Mouse (Mus musculus): ENCODE results near the gene Prm1. TPM values are rescaled to one million over a fixed set of nuclear protein-coding genes. Genes with fewer than 3 reads are reported as not detected.
"Not testable (repeated sequence)": the region's sequence is repeated elsewhere in the genome, so short reads cannot be mapped to it uniquely, and the experiment has no call there.

Prm1 gene
- not detected in 2 replicates for polyA plus RNA-seq (2015; fragmentation: Nextera tagmentation; extraction: Ambion mirVana)

GRCm38 (mm10) chr16:10805789-10806527 is at the start of gene Prm1:
Gene Prm1 (minus strand): TSS chr16:10805839.
- WGBS (ENCODE audit: insufficient replicate concordance) = 51% methylated on average over 10 of the region's 10 CpGs
- no peak for ATAC-seq (ENCODE audit: low read depth)
- no peaks in the 10 kb centered on the region for H3K27me3 ChIP-seq (ENCODE audit: control insufficient read depth, insufficient read depth, low read depth, low read length)

DNA sequence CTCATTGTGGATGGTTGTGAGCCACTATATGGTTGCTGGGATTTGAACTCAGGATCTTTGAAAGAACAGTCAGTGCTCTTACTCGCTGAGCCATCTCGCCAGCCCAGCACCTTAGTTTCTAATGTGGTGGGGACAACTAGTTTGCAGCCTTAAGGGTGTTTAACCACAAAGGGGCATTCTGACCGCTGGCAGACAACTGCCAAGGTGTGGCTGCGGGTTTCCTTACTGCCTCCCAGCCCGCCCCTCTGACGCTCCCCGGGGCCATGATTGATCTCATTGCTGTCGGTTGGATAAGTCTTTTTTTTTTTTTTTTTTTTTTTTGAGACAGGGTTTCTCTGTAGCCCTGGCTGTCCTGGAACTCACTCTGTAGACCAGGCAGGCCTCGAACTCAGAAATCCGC is 46.6 kb upstream of the Prm1 start:
- not testable (repeated sequence) for H3K36me3 ChIP-seq (ENCODE audit: control insufficient read depth, insufficient read depth); H3K9ac ChIP-seq (ENCODE audit: low read depth, low read length); ATAC-seq (ENCODE audit: low read depth); H3K4me2 ChIP-seq (ENCODE audit: low read depth, low read length); H3K4me3 ChIP-seq (ENCODE audit: low read depth, low read length); H3K27ac ChIP-seq (ENCODE audit: low read length); H3K4me1 ChIP-seq (ENCODE audit: control insufficient read depth, low read depth, low read length); H3K27me3 ChIP-seq (ENCODE audit: control insufficient read depth, insufficient read depth, low read depth, low read length); H3K9me3 ChIP-seq (replicated peaks; ENCODE audit: control insufficient read depth, low read length)
- 69% methylated on average over 10 of the region's 10 CpGs for WGBS (ENCODE audit: insufficient replicate concordance)

More at GRCm38 (mm10) chr16:10805789-10806527, at the start of gene Prm1:
- H3K27ac ChIP-seq (ENCODE audit: low read length) = no peak within 1 kb of the TSS
- H3K9me3 ChIP-seq (replicated peaks; ENCODE audit: control insufficient read depth, low read length) = no peaks in the 10 kb centered on the region
- H3K36me3 ChIP-seq (ENCODE audit: control insufficient read depth, insufficient read depth) = no peaks in the 10 kb centered on the region
- H3K9ac ChIP-seq (ENCODE audit: low read depth, low read length) = no peak within 1 kb of the TSS
- no peaks in the 10 kb centered on the region for H3K4me1 ChIP-seq (ENCODE audit: control insufficient read depth, low read depth, low read length)
- H3K4me2 ChIP-seq (ENCODE audit: low read depth, low read length) = no peak within 1 kb of the TSS
- no peak within 1 kb of the TSS for H3K4me3 ChIP-seq (ENCODE audit: low read depth, low read length)

- H3K27me3 ChIP-seq (ENCODE audit: control insufficient read depth, insufficient read depth, low read depth, low read length) = no peaks in the 10 kb centered on the region
- H3K4me2 ChIP-seq (ENCODE audit: low read depth, low read length) = no peak overlapping the region
- H3K4me3 ChIP-seq (ENCODE audit: low read depth, low read length) = no peak overlapping the region
- no peak overlapping the region for H3K27ac ChIP-seq (ENCODE audit: low read length)
- WGBS (ENCODE audit: insufficient replicate concordance) = 58% methylated on average over 4 of the region's 4 CpGs
- no peaks in the 10 kb centered on the region for H3K9me3 ChIP-seq (replicated peaks; ENCODE audit: control insufficient read depth, low read length)
- no peak overlapping the region for H3K9ac ChIP-seq (ENCODE audit: low read depth, low read length)
- ATAC-seq (ENCODE audit: low read depth) = no peak
- no peaks in the 10 kb centered on the region for H3K36me3 ChIP-seq (ENCODE audit: control insufficient read depth, insufficient read depth)
- H3K4me1 ChIP-seq (ENCODE audit: control insufficient read depth, low read depth, low read length) = no peaks in the 10 kb centered on the region
Measured at GRCm38 (mm10) chr16:10850905-10851304, 45.3 kb upstream of the Prm1 start.

DNA sequence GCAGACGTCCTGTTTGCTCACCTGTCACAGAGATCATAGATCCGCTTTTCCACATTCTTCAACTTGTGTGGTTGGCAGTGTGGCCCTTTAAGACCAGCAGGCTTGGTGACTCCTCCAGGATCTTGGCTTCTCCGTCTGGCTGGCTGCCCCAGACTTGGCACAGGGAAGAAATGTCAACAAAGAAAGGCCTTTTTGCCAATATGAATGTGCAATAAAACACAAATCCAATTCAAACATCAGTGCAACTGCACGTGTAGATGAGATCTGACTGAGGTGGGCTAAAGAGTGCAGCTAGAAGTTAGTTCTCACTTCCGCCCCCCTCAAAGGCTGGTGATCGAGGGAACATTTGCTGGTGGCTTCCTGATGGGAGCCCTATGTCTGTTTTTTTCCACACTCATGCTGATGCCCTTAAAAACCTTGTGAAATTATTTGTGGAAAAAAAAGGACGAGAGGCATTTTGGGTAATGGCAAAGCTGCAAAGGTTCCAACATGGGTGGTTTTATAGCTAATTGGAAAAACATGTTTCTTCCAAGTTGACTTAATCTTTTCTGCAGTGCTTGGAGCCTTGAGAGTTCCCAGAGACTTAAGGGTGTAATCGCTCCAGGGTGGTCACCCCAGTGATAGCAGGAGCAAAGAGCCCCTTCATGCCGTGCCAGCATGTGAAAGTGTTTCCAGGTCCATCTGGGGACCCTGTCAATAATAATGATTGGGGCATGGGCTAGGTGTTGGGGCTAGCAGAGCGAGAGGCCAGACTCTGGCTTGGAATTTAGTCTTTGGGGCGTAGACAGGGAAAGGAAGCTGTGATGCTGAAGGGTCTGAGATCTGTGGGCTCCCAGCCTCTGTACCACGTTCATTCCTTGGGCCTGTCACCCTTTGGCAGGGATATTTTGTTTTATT is 44.6 kb upstream of the Prm1 start:
- Histone ChIP-seq H3K36me3 (ENCODE audit: control insufficient read depth, insufficient read depth) (no peaks in the 10 kb centered on the region), H3K27me3 (ENCODE audit: control insufficient read depth, insufficient read depth, low read depth, low read length) (no peaks in the 10 kb centered on the region), H3K4me2 (ENCODE audit: low read depth, low read length) (no peak overlapping the region), H3K27ac (ENCODE audit: low read length) (no peak overlapping the region), H3K4me3 (ENCODE audit: low read depth, low read length) (no peak overlapping the region), H3K4me1 (ENCODE audit: control insufficient read depth, low read depth, low read length) (no peaks in the 10 kb centered on the region), H3K9ac (ENCODE audit: low read depth, low read length) (no peak overlapping the region), H3K9me3 (replicated peaks; ENCODE audit: control insufficient read depth, low read length) (no peaks in the 10 kb centered on the region)
- no peak for ATAC-seq (ENCODE audit: low read depth)
- 62% methylated on average over 12 of the region's 12 CpGs for WGBS (ENCODE audit: insufficient replicate concordance)

GRCm38 (mm10) chr16:10846503-10846902 is 40.9 kb upstream of the Prm1 start:
- Histone ChIP-seq H3K4me2 (ENCODE audit: low read depth, low read length) (no peak overlapping the region), H3K9ac (ENCODE audit: low read depth, low read length) (no peak overlapping the region), H3K9me3 (replicated peaks; ENCODE audit: control insufficient read depth, low read length) (no peaks in the 10 kb centered on the region), H3K36me3 (ENCODE audit: control insufficient read depth, insufficient read depth) (no peaks in the 10 kb centered on the region), H3K27ac (ENCODE audit: low read length) (no peak overlapping the region), H3K4me1 (ENCODE audit: control insufficient read depth, low read depth, low read length) (peaks cover 8% of the 10 kb centered on the region), H3K27me3 (ENCODE audit: control insufficient read depth, insufficient read depth, low read depth, low read length) (no peaks in the 10 kb centered on the region), H3K4me3 (ENCODE audit: low read depth, low read length) (no peak overlapping the region)
- ATAC-seq (ENCODE audit: low read depth) = peak; percentile 41; the same call in 1 of the 2 replicates
- WGBS (ENCODE audit: insufficient replicate concordance) = 59% methylated on average over 4 of the region's 4 CpGs

GRCm38 (mm10) chr16:10845952-10846351 is 40.3 kb upstream of the Prm1 start:
- Histone ChIP-seq H3K4me2 (ENCODE audit: low read depth, low read length) (no peak overlapping the region), H3K9me3 (replicated peaks; ENCODE audit: control insufficient read depth, low read length) (no peaks in the 10 kb centered on the region), H3K27ac (ENCODE audit: low read length) (no peak overlapping the region), H3K4me1 (ENCODE audit: control insufficient read depth, low read depth, low read length) (peaks cover 8% of the 10 kb centered on the region), H3K27me3 (ENCODE audit: control insufficient read depth, insufficient read depth, low read depth, low read length) (no peaks in the 10 kb centered on the region), H3K4me3 (ENCODE audit: low read depth, low read length) (no peak overlapping the region), H3K9ac (ENCODE audit: low read depth, low read length) (no peak overlapping the region), H3K36me3 (ENCODE audit: control insufficient read depth, insufficient read depth) (no peaks in the 10 kb centered on the region)
- 70% methylated on average over 6 of the region's 6 CpGs for WGBS (ENCODE audit: insufficient replicate concordance)
- no peak for ATAC-seq (ENCODE audit: low read depth)

DNA sequence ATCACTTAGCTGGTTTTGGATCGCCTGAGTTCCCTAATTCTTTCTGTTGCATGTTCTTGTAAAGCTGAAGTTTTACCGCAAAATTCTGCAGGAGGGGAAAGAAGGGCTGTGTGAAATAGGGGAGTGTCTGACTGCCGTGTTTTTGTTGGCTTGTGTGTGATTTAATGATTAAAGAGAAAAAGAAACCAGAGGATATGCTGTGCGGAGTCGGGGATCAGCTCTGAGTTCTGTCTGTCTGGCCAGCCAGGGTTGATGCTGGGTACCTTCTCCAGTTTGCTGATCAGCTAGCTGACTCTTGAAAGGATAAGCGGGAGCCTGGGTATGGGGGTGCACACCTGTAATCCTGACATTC is 38.7 kb upstream of the Prm1 start:
- Histone ChIP-seq H3K9me3 (replicated peaks; ENCODE audit: control insufficient read depth, low read length) (no peaks in the 10 kb centered on the region), H3K27ac (ENCODE audit: low read length) (no peak overlapping the region), H3K27me3 (ENCODE audit: control insufficient read depth, insufficient read depth, low read depth, low read length) (no peaks in the 10 kb centered on the region), H3K9ac (ENCODE audit: low read depth, low read length) (no peak overlapping the region), H3K4me2 (ENCODE audit: low read depth, low read length) (peak overlapping the region; percentile 50), H3K36me3 (ENCODE audit: control insufficient read depth, insufficient read depth) (no peaks in the 10 kb centered on the region), H3K4me3 (ENCODE audit: low read depth, low read length) (no peak overlapping the region; the same call in 1 of the 2 replicates), H3K4me1 (ENCODE audit: control insufficient read depth, low read depth, low read length) (peaks cover 8% of the 10 kb centered on the region)
- ATAC-seq (ENCODE audit: low read depth) = no peak
- 15% methylated on average over 6 of the region's 6 CpGs for WGBS (ENCODE audit: insufficient replicate concordance)

- H3K4me1 ChIP-seq (ENCODE audit: control insufficient read depth, low read depth, low read length) = peaks cover 8% of the 10 kb centered on the region
- H3K36me3 ChIP-seq (ENCODE audit: control insufficient read depth, insufficient read depth) = no peaks in the 10 kb centered on the region
- peak overlapping the region; percentile 50 for H3K4me2 ChIP-seq (ENCODE audit: low read depth, low read length)
- H3K9me3 ChIP-seq (replicated peaks; ENCODE audit: control insufficient read depth, low read length) = no peaks in the 10 kb centered on the region
- WGBS (ENCODE audit: insufficient replicate concordance) = 5% methylated on average over 18 of the region's 18 CpGs
- peak overlapping the region; percentile 31 for H3K4me3 ChIP-seq (ENCODE audit: low read depth, low read length)
- H3K27ac ChIP-seq (ENCODE audit: low read length) = no peak overlapping the region
- ATAC-seq (ENCODE audit: low read depth) = peak; percentile 30; the same call in 1 of the 2 replicates
- H3K27me3 ChIP-seq (ENCODE audit: control insufficient read depth, insufficient read depth, low read depth, low read length) = no peaks in the 10 kb centered on the region
- H3K9ac ChIP-seq (ENCODE audit: low read depth, low read length) = peak overlapping the region; percentile 39; the same call in 1 of the 2 replicates
Measured at GRCm38 (mm10) chr16:10843486-10844318, 38.1 kb upstream of the Prm1 start.

All from liver, embryonic 16.5 days (tissue).